8 mouse cellular contexts compared by ENCODE assay signal in genomic region chr3:142443006-142443709, GRCm38 (mm10). TPM values are rescaled to one million over a fixed set of nuclear protein-coding genes. Genes with fewer than 3 reads are reported as not detected.
A peak's percentile ranks its signal among the peaks of the same experiment; 100 is the strongest.
DNase-seq lines count a peak whose midpoint lies in the region; ATAC-seq lines count a peak whose summit lies in the region.

No protein-coding gene starts in this region.

- H3K27ac ChIP-seq in intestine, embryonic 16.5 days (ENCODE audit: low read length) = no peak overlapping the region
- no peak overlapping the region for H3K27ac ChIP-seq in midbrain, embryonic 13.5 days

- H3K9ac ChIP-seq in intestine, embryonic 16.5 days (ENCODE audit: low read depth, low read length) = no peak overlapping the region
- no peak overlapping the region for H3K9ac ChIP-seq in midbrain, embryonic 13.5 days (replicated peaks)

- intact Hi-C loops in gastrocnemius, postnatal 36 days (cut with DNase I) = loop anchor here (2.0 to 5.0 kb wide), 2 partner anchors 48 to 71 kb away; partner anchors contain the start of gene Pdlim5
- intact Hi-C loops in left cerebral cortex, postnatal 36 days (cut with DNase I) = loop anchor here (2.0 kb wide), 1 partner anchor 148 kb away; no protein-coding TSS in a partner anchor

- no peaks in the 10 kb centered on the region for H3K9me3 ChIP-seq in intestine, embryonic 16.5 days (ENCODE audit: control insufficient read depth, low read length)
- no peaks in the 10 kb centered on the region for H3K9me3 ChIP-seq in midbrain, embryonic 13.5 days

- WGBS in intestine, embryonic 16.5 days = 8% methylated on average over 12 of the region's 12 CpGs
- 13% methylated on average over 12 of the region's 12 CpGs for WGBS in midbrain, embryonic 13.5 days

- H3K4me3 ChIP-seq in intestine, embryonic 16.5 days (ENCODE audit: low read length) = no peak overlapping the region
- H3K4me3 ChIP-seq in midbrain, embryonic 13.5 days (replicated peaks) = no peak overlapping the region

- H3K36me3 ChIP-seq in intestine, embryonic 16.5 days (ENCODE audit: control insufficient read depth, insufficient read depth, low read length) = no peaks in the 10 kb centered on the region
- no peaks in the 10 kb centered on the region for H3K36me3 ChIP-seq in midbrain, embryonic 13.5 days

- ATAC-seq in intestine, embryonic 16.5 days = peak; percentile 52
- ATAC-seq in midbrain, embryonic 13.5 days = peak; percentile 48; the same call in 1 of the 2 replicates

- no peak overlapping the region for H3K4me2 ChIP-seq in intestine, embryonic 16.5 days (ENCODE audit: low read depth, low read length)
- H3K4me2 ChIP-seq in midbrain, embryonic 13.5 days (replicated peaks) = no peak overlapping the region

- H3K27me3 ChIP-seq in intestine, embryonic 16.5 days (replicated peaks; ENCODE audit: control insufficient read depth, insufficient read depth, low read length) = no peaks in the 10 kb centered on the region
- no peaks in the 10 kb centered on the region; the same call in 1 of the 2 replicates for H3K27me3 ChIP-seq in midbrain, embryonic 13.5 days

- peaks cover 8% of the 10 kb centered on the region; the same call in 1 of the 2 replicates for H3K4me1 ChIP-seq in intestine, embryonic 16.5 days (ENCODE audit: control insufficient read depth, insufficient read depth, low read length)
- no peaks in the 10 kb centered on the region for H3K4me1 ChIP-seq in midbrain, embryonic 13.5 days (replicated peaks)

- DNase-seq in spleen, adult 18-20 months = peak; percentile 43 to 85
- DNase-seq in spleen, adult 12 weeks (ENCODE audit: low spot score) = no peak
- DNase-seq in embryo, embryonic 11 days = peak; percentile 90
- DNase-seq in gastrocnemius, postnatal 36 days = peak; percentile 68 to 89
- DNase-seq in left cerebral cortex, postnatal 36 days (ENCODE audit: low spot score in 2 of 2) = peak; percentile 53 to 70
- peak; percentile 72 to 75 for DNase-seq in spleen, postnatal 36 days (ENCODE audit: low spot score in 2 of 2)

RNA-seq across cellular contexts. Expression of gene Pdlim5, which starts 47.7 kb away (rescaled TPM):
- total RNA-seq in gastrocnemius, postnatal 36 days (2021) = 100 to 1,000 TPM; 512 to 573 TPM
- polyA plus RNA-seq in intestine, embryonic 16.5 days (2015; fragmentation: Nextera tagmentation; extraction: Ambion mirVana) = 35.7 and 37.2 TPM in 2 replicates
- 10 to 100 TPM; 16.7 to 21.0 TPM for total RNA-seq in left cerebral cortex, postnatal 36 days (2021)
- polyA plus RNA-seq in midbrain, embryonic 13.5 days (2015; fragmentation: Nextera tagmentation; extraction: Ambion mirVana) = 11.6 and 12.4 TPM in 2 replicates

RNA-seq across cellular contexts. Expression of gene Gbp5, which starts 50.6 kb away (rescaled TPM):
- 1 to 10 TPM; 1.9 to 3.6 TPM for total RNA-seq in gastrocnemius, postnatal 36 days (2021)
- polyA plus RNA-seq in intestine, embryonic 16.5 days (2015; fragmentation: Nextera tagmentation; extraction: Ambion mirVana) = 0.18 and 0.20 TPM in 2 replicates
- 1 to 10 TPM; 1.8 to 2.3 TPM for total RNA-seq in left cerebral cortex, postnatal 36 days (2021)
- 0.07 TPM in 1 of 2 replicates, not detected in the other for polyA plus RNA-seq in midbrain, embryonic 13.5 days (2015; fragmentation: Nextera tagmentation; extraction: Ambion mirVana)

Comparison
In these comparisons a context has a peak if more than half of its experiments do, and no peak if none do; other contexts are left out.
1. RNA of gene Pdlim5, which starts 47.7 kb away (total RNA-seq): 512 to 573 TPM in gastrocnemius, postnatal 36 days; 16.7 to 21.0 TPM in left cerebral cortex, postnatal 36 days; every median in the first group is over 10 times any median in the second.